Mouse (Mus musculus): Measurements from ENCODE around the gene Mdk. TPM values are rescaled to one million over a fixed set of nuclear protein-coding genes. Genes with fewer than 3 reads are reported as not detected.

Mdk gene
- total RNA-seq, 2 experiments from 2014 or later = 15.7 to 16.8 TPM

GRCm38 (mm10) chr2:91936154-91936553 lies 4.1 kb upstream of the Mdk start:
- no peak for DNase-seq
- intact Hi-C loops (cut with DNase I) = loop anchor here (10.0 kb wide), 1 partner anchor 499 kb away; the partner anchor contains the start of gene Cry2

- intact Hi-C loops (cut with DNase I) = loop anchor here (10.0 kb wide), 1 partner anchor 500 kb away; the partner anchor contains the start of gene Cry2
- no peak for DNase-seq
Observed at GRCm38 (mm10) chr2:91934826-91935525, 2.9 kb upstream of the Mdk start.

GRCm38 (mm10) chr2:91934016-91934415 lies 1.9 kb upstream of the Mdk start:
- intact Hi-C loops (cut with DNase I) = loop anchor here (10.0 kb wide), 1 partner anchor 501 kb away; the partner anchor contains the start of gene Cry2
- no peak for DNase-seq

- DNase-seq = no peak
- intact Hi-C loops (cut with DNase I) = loop anchor here (10.0 kb wide), 1 partner anchor 501 kb away; the partner anchor contains the start of gene Cry2
Observed at GRCm38 (mm10) chr2:91933471-91933870, 1.4 kb upstream of the Mdk start.

DNA sequence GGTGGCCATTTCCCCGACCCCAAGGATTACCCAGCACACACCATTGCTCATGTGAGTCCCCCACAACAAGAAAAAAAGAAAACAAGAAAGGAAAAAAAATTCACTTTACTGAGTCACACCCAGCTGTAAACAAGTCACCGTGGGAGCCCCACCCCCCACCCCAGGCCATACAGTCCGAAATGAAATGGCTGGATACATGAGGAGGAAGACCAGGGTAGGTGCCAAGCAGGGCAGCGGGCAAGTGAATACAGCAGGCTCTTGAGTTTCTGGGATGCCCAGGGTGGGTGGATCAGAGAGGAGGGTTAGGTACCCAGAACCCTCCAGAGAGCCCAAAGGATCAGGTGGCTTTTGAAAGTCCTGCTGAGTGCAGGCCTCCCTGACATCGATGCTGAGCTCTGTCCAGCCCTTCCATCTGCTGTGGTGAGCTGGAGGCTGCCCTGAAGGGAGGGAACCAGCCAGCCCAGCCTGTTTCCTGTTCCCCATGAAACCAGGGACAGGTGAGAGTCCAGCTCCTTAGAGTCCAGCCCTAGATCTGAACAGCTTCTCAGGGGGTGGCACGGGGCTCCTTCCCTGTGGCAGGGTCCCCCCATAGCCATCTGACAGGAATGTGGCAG lies 747 bp upstream of the Mdk start:
- intact Hi-C loops (cut with DNase I) = loop anchor here (10.0 kb wide), 1 partner anchor 502 kb away; the partner anchor contains the start of gene Cry2
- no peak for DNase-seq

GRCm38 (mm10) chr2:91931328-91932159 lies 553 bp downstream of the Mdk start:
- intact Hi-C loops (cut with DNase I) = loop anchor here (10.0 kb wide), 1 partner anchor 503 kb away; the partner anchor contains the start of gene Cry2
- DNase-seq = peak; percentile 50 to 62

- intact Hi-C loops (cut with DNase I) = loop anchor here (10.0 kb wide), 1 partner anchor 504 kb away; the partner anchor contains the start of gene Cry2
- DNase-seq = no peak
Observed at GRCm38 (mm10) chr2:91930761-91931291, 1.3 kb downstream of the Mdk start.

GRCm38 (mm10) chr2:91929936-91930335 lies 2.2 kb downstream of the Mdk start:
- peak; percentile 56 to 81 for DNase-seq
- intact Hi-C loops (cut with DNase I) = loop anchor here (10.0 kb wide), 1 partner anchor 505 kb away; the partner anchor contains the start of gene Cry2

GRCm38 (mm10) chr2:91929455-91929854 lies 2.6 kb downstream of the Mdk start:
- intact Hi-C loops (cut with DNase I) = no loop called here
- no peak for DNase-seq

DNA sequence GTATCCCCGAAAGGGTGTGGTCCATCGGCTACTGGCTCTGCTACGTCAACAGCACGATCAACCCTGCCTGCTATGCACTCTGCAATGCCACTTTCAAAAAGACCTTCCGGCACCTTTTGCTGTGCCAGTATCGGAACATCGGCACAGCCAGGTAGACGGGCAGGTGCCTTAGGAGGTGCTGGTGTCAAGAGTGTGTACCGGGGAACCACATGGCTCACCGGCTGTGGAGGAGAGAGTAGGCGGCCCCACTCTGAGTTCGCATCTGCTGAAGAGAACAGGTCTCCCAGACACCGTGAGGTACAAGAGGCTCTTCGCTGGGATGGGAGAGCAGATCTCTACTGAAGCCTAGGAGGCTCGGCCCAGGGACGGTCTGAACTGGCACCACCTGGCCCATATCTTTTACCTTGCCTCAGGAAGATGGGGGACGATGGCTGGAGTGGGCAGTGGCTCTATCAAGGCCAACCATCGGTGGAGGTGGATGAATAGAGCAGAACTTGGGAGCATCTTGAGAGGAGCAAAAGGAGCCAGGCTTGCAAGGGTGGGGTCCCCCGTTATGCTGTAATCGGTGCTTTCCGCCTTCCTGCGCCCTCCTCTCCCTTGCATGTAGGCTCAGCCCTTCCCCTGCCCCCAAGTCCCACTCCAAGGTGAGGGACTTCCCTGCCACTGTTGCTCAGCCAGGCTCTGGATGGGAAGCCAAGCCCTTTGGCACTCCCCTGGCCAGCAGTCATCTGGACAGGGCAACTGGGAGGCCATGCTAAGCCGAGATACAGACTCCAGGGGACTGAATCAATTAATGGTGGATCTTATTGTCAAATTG lies 3.4 kb downstream of the Mdk start:
- intact Hi-C loops (cut with DNase I) = no loop called here
- no peak for DNase-seq

GRCm38 (mm10) chr2:91927826-91928533 lies 4.1 kb downstream of the Mdk start:
- intact Hi-C loops (cut with DNase I) = no loop called here
- DNase-seq = peak; percentile 76 to 86

DNA sequence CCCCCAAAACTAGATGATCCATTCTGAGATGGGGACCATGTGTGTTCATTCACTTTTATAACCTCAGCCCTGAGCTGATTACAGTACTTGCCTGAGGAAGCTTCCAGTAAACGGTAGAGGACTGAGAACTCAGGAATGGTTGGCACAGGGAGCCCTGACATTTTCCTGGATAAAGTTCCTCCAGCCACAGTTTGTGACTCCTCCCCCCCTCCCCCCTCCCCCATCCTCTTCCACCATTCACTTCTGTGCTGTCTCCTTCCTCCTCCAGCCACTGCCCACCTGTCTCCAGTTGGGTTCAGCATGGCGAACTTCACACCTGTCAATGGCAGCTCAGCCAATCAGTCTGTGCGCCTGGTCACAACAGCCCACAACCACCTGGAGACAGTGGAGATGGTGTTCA lies 5.1 kb downstream of the Mdk start, which contains the start of gene Chrm4:
Chrm4 (plus strand) TSS at position 301 of the 400 bp plus-strand sequence.
- intact Hi-C loops (cut with DNase I) = no loop called here
- DNase-seq = no peak

- intact Hi-C loops (cut with DNase I) = loop anchor here (2.0 kb wide), 1 partner anchor 147 kb away; no protein-coding TSS in a partner anchor
- DNase-seq = no peak
Observed at GRCm38 (mm10) chr2:91925442-91925841, 6.7 kb downstream of the Mdk start.

GRCm38 (mm10) chr2:91924726-91925125 lies 7.4 kb downstream of the Mdk start:
- DNase-seq = no peak
- intact Hi-C loops (cut with DNase I) = loop anchor here (2.0 kb wide), 1 partner anchor 146 kb away; no protein-coding TSS in a partner anchor

GRCm38 (mm10) chr2:91923415-91924337 lies 8.4 kb downstream of the Mdk start:
- intact Hi-C loops (cut with DNase I) = loop anchor here (2.0 kb wide), 1 partner anchor 145 kb away; no protein-coding TSS in a partner anchor
- peak; percentile 69 to 77 for DNase-seq

DNA sequence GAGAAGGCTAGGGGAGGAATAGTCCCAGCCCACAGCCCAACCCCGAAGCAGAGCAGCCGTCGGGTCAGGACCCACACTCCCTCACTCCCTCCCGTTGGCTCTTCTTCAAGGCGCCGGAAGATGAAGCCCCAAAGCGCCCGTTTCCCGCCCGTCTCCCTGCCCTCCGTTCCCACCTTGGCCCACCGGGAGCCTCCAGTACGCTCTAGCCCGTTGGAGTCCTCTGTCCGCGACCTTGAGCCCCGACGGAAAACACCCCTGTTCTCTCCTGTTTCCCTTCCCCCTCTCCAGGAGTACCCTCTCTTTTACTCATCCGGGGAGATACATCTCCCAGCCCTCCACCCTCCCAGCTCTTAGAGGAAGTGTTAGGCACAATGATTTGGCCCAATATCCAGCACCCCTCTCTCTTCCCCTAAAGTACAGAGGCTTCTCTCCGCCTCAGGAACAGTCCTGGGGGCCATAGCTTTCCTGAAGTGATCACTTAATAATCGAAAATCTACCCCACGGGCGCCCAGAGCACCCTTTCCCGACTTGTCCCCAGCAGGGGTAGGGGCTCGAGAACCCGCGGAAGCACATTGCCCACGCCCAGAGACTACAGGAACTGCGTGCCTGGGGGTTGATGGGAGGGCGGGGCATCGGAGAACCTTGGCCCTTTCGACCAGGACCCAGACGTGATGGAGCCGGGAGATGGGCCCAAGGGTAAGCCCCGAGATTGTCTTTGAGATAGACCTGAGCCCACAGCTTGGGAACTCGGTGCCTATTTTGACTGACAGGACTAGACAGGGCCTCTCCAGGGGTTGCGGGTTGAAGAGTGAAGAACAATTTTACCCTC lies 9.3 kb downstream of the Mdk start:
- no peak for DNase-seq
- intact Hi-C loops (cut with DNase I) = no loop called here
